Mouse (Mus musculus) thymus, adult 2 months (tissue): Measurements from ENCODE around the gene Tbccd1.

Experiments
- CTCF ChIP-seq: fragments of 200-500 bp; IDR thresholded peaks from 2 replicates; pipeline ENCODE4 v1.5.1; 2012; ENCODE audit warnings: mild to moderate bottlenecking, control low read depth, low read length, moderate library complexity, borderline replicate concordance; ENCODE audit not compliant: control insufficient read depth, poor library complexity, insufficient read depth; ENCODE audit errors: extremely low read depth
- POLR2A ChIP-seq: fragments of 200-500 bp; IDR thresholded peaks from 2 replicates; pipeline ENCODE4 v1.6.1; 2012; ENCODE audit warnings: mild to moderate bottlenecking, low read length, control low read depth, moderate library complexity; ENCODE audit not compliant: control insufficient read depth, poor library complexity, insufficient read depth; ENCODE audit errors: extremely low read depth

GRCm38 (mm10) chr16:22886726-22887125, 29.3 kb upstream of the Tbccd1 start:
- TF ChIP-seq CTCF (no peak), POLR2A (no peak)
